Mouse (Mus musculus) cerebellum, adult 9-11 months (tissue): Measurements from ENCODE around the gene Gm49416.
"Not testable (repeated sequence)": the region's sequence is repeated elsewhere in the genome, so short reads cannot be mapped to it uniquely, and the experiment has no call there.

Experiments
- DNase-seq: peaks from one replicate; pipeline ENCODE4 v3.0.0; 2022

Gene Gm49416

GRCm38 (mm10) chr19:8880311-8881033 is 8.3 kb upstream of the Gm49416 start, which contains the start of gene Uqcc3:
Gene Uqcc3, minus strand, starts transcription at chr19:8880923.
- peak; percentile 90 for DNase-seq

- no peak for DNase-seq
Measured at GRCm38 (mm10) chr19:8881034-8881392, 7.7 kb upstream of the Gm49416 start.

- DNase-seq, result no peak
Measured at GRCm38 (mm10) chr19:8883616-8884015, 5.1 kb upstream of the Gm49416 start, which contains the start of the genes Lbhd1 and Gm49403. Gene Lbhd1, plus strand, starts transcription at chr19:8883732. Gene Gm49403, plus strand, starts transcription at chr19:8883930.

GRCm38 (mm10) chr19:8886916-8887584 is 1.7 kb upstream of the Gm49416 start:
- DNase-seq, result no peak

- no peak for DNase-seq
Measured at GRCm38 (mm10) chr19:8887585-8888463, 902 bp upstream of the Gm49416 start.

- DNase-seq, result peak; percentile 85
Measured at GRCm38 (mm10) chr19:8892829-8893766, 4.4 kb downstream of the Gm49416 start, which contains the start of gene Ints5. Gene Ints5, plus strand, starts transcription at chr19:8893005.

GRCm38 (mm10) chr19:8895397-8895960 is 6.8 kb downstream of the Gm49416 start:
- DNase-seq, result peak; percentile 61

GRCm38 (mm10) chr19:8896231-8896630 is 7.5 kb downstream of the Gm49416 start:
- DNase-seq, result not testable (repeated sequence)

- peak; percentile 71 for DNase-seq
Measured at GRCm38 (mm10) chr19:8897211-8897864, 8.6 kb downstream of the Gm49416 start.

- peak; percentile 96 for DNase-seq
Measured at GRCm38 (mm10) chr19:8897865-8898495, 9.3 kb downstream of the Gm49416 start, which contains the start of gene Ganab. Gene Ganab, plus strand, starts transcription at chr19:8898071.

GRCm38 (mm10) chr19:8898576-8898975 is 9.8 kb downstream of the Gm49416 start:
- no peak for DNase-seq

GRCm38 (mm10) chr19:8899079-8899478 is 10.4 kb downstream of the Gm49416 start:
- no peak for DNase-seq

GRCm38 (mm10) chr19:8903412-8903811 is 14.7 kb downstream of the Gm49416 start:
- DNase-seq, result no peak

- DNase-seq, result no peak
Measured at GRCm38 (mm10) chr19:8908531-8908930, 19.8 kb downstream of the Gm49416 start.

GRCm38 (mm10) chr19:8911810-8912209 is 23.1 kb downstream of the Gm49416 start:
- DNase-seq, result no peak

- DNase-seq, result no peak
Measured at GRCm38 (mm10) chr19:8914212-8914611, 25.5 kb downstream of the Gm49416 start.

GRCm38 (mm10) chr19:8919000-8919399 is 30.3 kb downstream of the Gm49416 start:
- DNase-seq, result no peak

GRCm38 (mm10) chr19:8919684-8920072 is 31.0 kb downstream of the Gm49416 start:
- no peak for DNase-seq

- DNase-seq, result peak; percentile 97
Measured at GRCm38 (mm10) chr19:8920073-8920736, 31.5 kb downstream of the Gm49416 start, which contains the start of gene B3gat3. Gene B3gat3, plus strand, starts transcription at chr19:8920374.

- DNase-seq, result no peak
Measured at GRCm38 (mm10) chr19:8920836-8921291, 32.1 kb downstream of the Gm49416 start.
